Mouse (Mus musculus) heart, embryonic 11.5 days (tissue): Measurements from ENCODE around the gene Cdk5r2. TPM values are rescaled to one million over a fixed set of nuclear protein-coding genes. Genes with fewer than 3 reads are reported as not detected.

Experiments
- ATAC-seq: fragments of 200-750 bp; cut with Nextera tagmentation; replicated peaks from 2 replicates; pipeline ENCODE4 v1.8.0; 2017; ENCODE audit warnings: moderate library complexity; ENCODE audit not compliant: insufficient number of reproducible peaks, low FRiP score, low TSS enrichment
- H3K27ac ChIP-seq: fragments of 300-500 bp; sonication (generic); 2 replicates; pipeline ENCODE4 v1.5.1; 2014; ENCODE audit warnings: mild to moderate bottlenecking, low read depth, low read length
- H3K27me3 ChIP-seq: fragments of 300-500 bp; sonication (generic); 2 replicates; pipeline ENCODE4 v1.6.1; 2014; ENCODE audit warnings: mild to moderate bottlenecking, low read length, mixed read lengths; ENCODE audit not compliant: control insufficient read depth, insufficient read depth
- H3K36me3 ChIP-seq: fragments of 300-500 bp; sonication (generic); 2 replicates; pipeline ENCODE4 v1.6.1; 2014; ENCODE audit warnings: mild to moderate bottlenecking, low read length, moderate library complexity, mixed read lengths; ENCODE audit not compliant: control insufficient read depth, insufficient read depth
- H3K4me1 ChIP-seq: fragments of 300-500 bp; sonication (generic); 2 replicates; pipeline ENCODE4 v1.6.1; 2014; ENCODE audit warnings: low read length; ENCODE audit not compliant: control insufficient read depth, insufficient read depth
- H3K4me2 ChIP-seq: fragments of 300-500 bp; sonication (generic); 2 replicates; pipeline ENCODE4 v1.6.1; 2014; ENCODE audit warnings: mild to moderate bottlenecking, moderate library complexity
- H3K4me3 ChIP-seq: fragments of 300-500 bp; sonication (generic); 2 replicates; pipeline ENCODE4 v1.5.1; 2014; ENCODE audit warnings: low read depth, low read length
- H3K9ac ChIP-seq: fragments of 300-500 bp; sonication (generic); 2 replicates; pipeline ENCODE4 v1.6.1; 2014; ENCODE audit warnings: mild to moderate bottlenecking, low read depth, low read length, moderate library complexity
- H3K9me3 ChIP-seq: fragments of 300-500 bp; sonication (generic); replicated peaks from 2 replicates; pipeline ENCODE4 v1.6.1; 2016; ENCODE audit warnings: low read length; ENCODE audit not compliant: control insufficient read depth
- WGBS: fragments of 180-500 bp; shearing (Covaris S2); extraction: QIAGEN DNeasy Blood & Tissue Kit; methylation state at CpG from one replicate; pipeline ENCODE4 v1.1.7; 2014; ENCODE audit not compliant: insufficient replicate concordance; 5-methylcytosine and 5-hydroxymethylcytosine counted together
- polyA plus RNA-seq: library from polyadenylated mRNA; unstranded; fragments of >200 nt; fragmentation: Nextera tagmentation; extraction: Ambion mirVana; gene quantifications from 2 replicates; pipeline ENCODE4 v1.2.1, GENCODE M21; 2014

Gene Cdk5r2
- polyA plus RNA-seq, 1 experiment from 2014 or later, result 0.30 TPM

DNA sequence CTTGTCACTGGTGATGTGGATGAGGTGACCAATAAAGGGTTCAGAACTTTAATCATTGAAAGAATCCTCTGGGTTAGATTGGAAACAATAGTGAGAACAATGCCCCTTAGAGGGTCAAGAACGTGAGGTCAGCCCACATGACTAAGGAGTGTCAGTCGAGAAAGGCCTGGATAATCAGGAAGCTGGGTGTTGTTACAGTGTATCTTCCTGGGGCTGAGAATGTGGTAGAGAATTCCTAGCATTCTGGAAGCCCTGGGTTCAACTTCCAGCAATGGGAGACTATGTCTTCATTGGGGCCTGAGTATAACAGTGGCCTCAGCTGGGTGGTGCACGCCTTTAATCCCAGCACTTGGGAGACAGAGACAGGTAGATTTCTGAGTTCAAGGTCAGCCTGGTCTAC is 22.5 kb downstream of the Cdk5r2 start:
- no peaks in the 10 kb centered on the region for H3K36me3 ChIP-seq
- H3K9me3 ChIP-seq, result no peaks in the 10 kb centered on the region
- no peak overlapping the region for H3K27ac ChIP-seq
- H3K27me3 ChIP-seq, result peaks cover 40% of the 10 kb centered on the region
- ATAC-seq, result no peak
- no peak overlapping the region for H3K9ac ChIP-seq
- H3K4me2 ChIP-seq, result no peak overlapping the region
- 39% methylated on average over 3 of the region's 3 CpGs for WGBS
- 0 out of 2 replicates have a peak, but pooled peaks cover 3% of the 10 kb centered on the region for H3K4me1 ChIP-seq
- H3K4me3 ChIP-seq, result no peak overlapping the region

DNA sequence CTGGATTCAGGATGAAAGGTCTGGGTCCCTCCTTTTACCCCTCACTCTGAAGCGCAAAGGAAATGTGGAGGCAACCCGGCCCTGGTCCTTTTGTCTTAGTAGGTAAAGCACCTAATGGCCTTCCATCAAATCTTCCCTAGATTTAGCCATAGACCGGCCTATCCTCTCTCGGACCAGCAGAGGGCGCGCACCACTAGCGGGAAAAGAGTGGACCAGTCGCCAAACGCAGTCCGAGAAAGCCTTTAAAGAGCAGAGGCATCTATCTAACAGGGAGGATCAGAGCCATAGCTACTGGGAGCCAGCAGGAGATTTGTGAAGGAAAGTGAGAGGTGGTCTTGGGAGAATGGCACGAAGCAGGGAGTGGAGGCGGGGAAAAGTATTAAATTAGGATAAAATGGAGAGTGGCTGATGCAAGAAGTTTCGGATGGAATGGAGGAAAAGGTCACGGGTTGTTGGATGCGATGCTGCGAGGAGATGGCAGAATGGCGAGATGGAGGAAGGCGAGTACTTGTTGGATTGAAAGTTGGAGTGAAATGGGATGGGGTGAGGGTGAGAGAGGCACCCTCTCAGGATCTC is 26.1 kb downstream of the Cdk5r2 start:
- Histone ChIP-seq H3K27ac (no peak overlapping the region), H3K27me3 (peaks cover 71% of the 10 kb centered on the region), H3K36me3 (no peaks in the 10 kb centered on the region), H3K4me3 (no peak overlapping the region), H3K4me2 (no peak overlapping the region), H3K9ac (no peak overlapping the region), H3K9me3 (no peaks in the 10 kb centered on the region), H3K4me1 (peaks cover 17% of the 10 kb centered on the region; the same call in 1 of the 2 replicates)
- ATAC-seq, result no peak
- 6% methylated on average over 18 of the region's 18 CpGs for WGBS

DNA sequence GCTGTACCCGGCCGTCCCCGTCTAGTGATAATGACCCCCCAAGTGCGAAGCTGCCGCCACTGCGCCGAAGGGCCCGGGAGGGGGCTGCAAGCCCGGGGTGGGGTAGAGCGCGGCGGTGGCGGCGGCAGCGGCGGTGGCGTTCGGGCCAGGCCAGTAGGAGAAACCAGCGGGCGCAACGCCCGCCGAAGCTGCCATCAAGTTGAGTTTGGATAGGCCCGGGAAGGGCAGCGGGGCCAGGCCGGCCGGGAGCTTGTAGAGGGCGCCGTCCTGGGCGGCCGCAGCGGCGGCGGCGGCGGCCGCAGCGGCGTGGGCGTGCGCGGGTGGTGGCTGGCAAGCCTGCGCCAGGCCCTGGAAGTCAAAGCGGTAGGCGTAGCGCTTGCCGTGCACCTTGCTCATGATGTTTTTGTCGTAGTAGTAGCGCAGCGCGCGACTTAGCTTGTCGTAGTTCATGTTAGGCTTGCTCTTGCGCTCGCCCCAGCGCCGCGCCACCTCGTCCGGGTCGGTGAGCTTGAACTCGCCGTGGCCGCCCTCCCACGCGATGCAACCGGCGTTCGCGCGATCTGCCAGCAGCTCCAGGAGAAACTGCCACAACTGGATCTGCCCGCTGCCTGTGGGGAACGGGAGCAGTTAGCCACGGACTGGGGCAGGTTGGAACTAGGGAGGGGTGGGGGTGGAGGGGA is 27.5 kb downstream of the Cdk5r2 start:
- Histone ChIP-seq H3K27ac (no peak overlapping the region), H3K4me1 (peaks cover 17% of the 10 kb centered on the region; the same call in 1 of the 2 replicates), H3K4me2 (peak overlapping the region; percentile 67), H3K27me3 (peaks cover 83% of the 10 kb centered on the region), H3K9me3 (no peaks in the 10 kb centered on the region), H3K9ac (0 out of 2 replicates have a peak overlapping the region, but pooled peaks have one; percentile 8), H3K36me3 (no peaks in the 10 kb centered on the region), H3K4me3 (peak overlapping the region; percentile 40)
- under 1% methylated on average over 72 of the region's 74 CpGs for WGBS
- no peak for ATAC-seq

- no peak for ATAC-seq
- peak overlapping the region; percentile 67 for H3K4me2 ChIP-seq
- H3K27ac ChIP-seq, result no peak overlapping the region
- no peaks in the 10 kb centered on the region for H3K36me3 ChIP-seq
- H3K4me1 ChIP-seq, result peaks cover 17% of the 10 kb centered on the region; the same call in 1 of the 2 replicates
- no peak overlapping the region for H3K9ac ChIP-seq
- H3K27me3 ChIP-seq, result peaks cover 87% of the 10 kb centered on the region
- H3K9me3 ChIP-seq, result no peaks in the 10 kb centered on the region
- WGBS, result 3% methylated on average over 8 of the region's 8 CpGs
- peak overlapping the region; percentile 40 for H3K4me3 ChIP-seq
Measured at GRCm38 (mm10) chr1:74882828-74883227, 28.1 kb downstream of the Cdk5r2 start.

- WGBS, result 5% methylated on average over 5 of the region's 5 CpGs
Measured at GRCm38 (mm10) chr1:74883441-74883840, 28.7 kb downstream of the Cdk5r2 start.

DNA sequence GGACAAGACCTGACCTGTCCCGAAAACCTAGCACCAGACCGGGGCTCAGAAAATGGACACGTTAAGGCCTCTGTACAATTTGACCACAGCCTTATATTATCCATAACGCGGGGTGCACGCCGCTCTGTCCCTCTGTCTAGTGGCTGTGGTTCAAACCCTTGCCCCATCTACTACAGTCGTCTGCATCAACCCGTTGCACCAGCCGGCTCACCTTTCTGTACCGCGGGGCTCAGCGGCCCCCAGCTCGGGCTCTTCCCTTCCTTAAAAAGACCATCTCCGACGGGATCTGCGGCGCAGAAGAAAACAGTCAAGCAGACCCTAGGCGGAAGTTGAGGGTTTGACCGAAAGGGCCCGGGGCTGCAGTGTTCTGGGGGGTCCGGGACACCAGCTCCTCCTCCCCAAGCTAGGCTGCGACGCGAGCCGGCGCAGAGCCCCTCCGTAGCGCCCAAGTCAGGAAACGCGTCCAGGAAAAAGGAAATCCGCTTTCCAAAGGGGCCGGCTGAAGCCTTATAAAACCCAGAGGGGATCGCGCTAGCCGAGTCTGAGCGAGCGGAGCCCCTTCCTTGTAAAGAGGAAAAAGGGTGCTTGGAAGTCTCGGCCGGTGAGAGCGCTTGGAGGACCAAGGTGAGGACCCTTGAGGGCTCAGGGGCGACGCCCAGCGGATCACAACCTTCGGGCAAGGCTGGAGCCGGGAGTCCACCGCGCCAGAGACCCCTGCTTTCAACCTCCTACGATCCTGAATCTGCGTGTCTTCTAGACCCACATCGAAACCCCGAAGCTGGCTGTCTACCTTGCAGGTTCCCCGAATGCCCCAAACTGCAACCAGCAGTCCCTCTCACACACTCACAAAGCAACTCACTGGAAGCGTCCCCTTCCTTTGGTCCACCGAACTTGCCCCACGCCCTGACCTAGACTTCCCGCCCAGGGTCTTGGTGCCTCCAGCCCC is 29.7 kb downstream of the Cdk5r2 start:
- under 1% methylated on average over 57 of the region's 57 CpGs for WGBS
- Histone ChIP-seq H3K9me3 (no peaks in the 10 kb centered on the region), H3K9ac (peak overlapping the region; percentile 59), H3K4me1 (peaks cover 17% of the 10 kb centered on the region; the same call in 1 of the 2 replicates), H3K27ac (peak overlapping the region; percentile 46; the same call in 1 of the 2 replicates), H3K4me2 (peak overlapping the region; percentile 67), H3K36me3 (no peaks in the 10 kb centered on the region), H3K27me3 (peaks cover 83% of the 10 kb centered on the region), H3K4me3 (peak overlapping the region; percentile 50)
- ATAC-seq, result no peak

More at GRCm38 (mm10) chr1:74883441-74883840, 28.7 kb downstream of the Cdk5r2 start:
- no peaks in the 10 kb centered on the region for H3K36me3 ChIP-seq
- no peak for ATAC-seq
- peaks cover 17% of the 10 kb centered on the region; the same call in 1 of the 2 replicates for H3K4me1 ChIP-seq
- H3K9me3 ChIP-seq, result no peaks in the 10 kb centered on the region
- no peak overlapping the region for H3K27ac ChIP-seq
- H3K4me3 ChIP-seq, result no peak overlapping the region
- no peak overlapping the region for H3K9ac ChIP-seq
- H3K27me3 ChIP-seq, result peaks cover 87% of the 10 kb centered on the region
- H3K4me2 ChIP-seq, result 0 out of 2 replicates have a peak overlapping the region, but pooled peaks have one; percentile 67

- Histone ChIP-seq H3K4me1 (peaks cover 17% of the 10 kb centered on the region; the same call in 1 of the 2 replicates), H3K9me3 (no peaks in the 10 kb centered on the region), H3K9ac (peak within 1 kb of the TSS; percentile 59), H3K27me3 (peaks cover 89% of the 10 kb centered on the region), H3K4me3 (peak within 1 kb of the TSS; percentile 50), H3K27ac (peak within 1 kb of the TSS; percentile 46; the same call in 1 of the 2 replicates), H3K4me2 (peak within 1 kb of the TSS; percentile 67), H3K36me3 (no peaks in the 10 kb centered on the region)
- under 1% methylated on average over 40 of the region's 43 CpGs for WGBS
- no peak; the same call in 1 of the 2 replicates for ATAC-seq
Measured at GRCm38 (mm10) chr1:74885369-74886042, 30.8 kb downstream of the Cdk5r2 start, which contains the start of gene Fev. Gene Fev (minus strand): TSS chr1:74885419.

GRCm38 (mm10) chr1:74891513-74891912 is 36.8 kb downstream of the Cdk5r2 start:
- Histone ChIP-seq H3K27ac (no peak overlapping the region), H3K4me2 (no peak overlapping the region), H3K4me1 (no peaks in the 10 kb centered on the region), H3K36me3 (no peaks in the 10 kb centered on the region), H3K9me3 (no peaks in the 10 kb centered on the region), H3K27me3 (peaks cover 89% of the 10 kb centered on the region), H3K4me3 (no peak overlapping the region), H3K9ac (no peak overlapping the region)
- no peak for ATAC-seq
- WGBS, result 12% methylated on average over 5 of the region's 8 CpGs
